Mouse (Mus musculus) monocyte, adult 59 days (primary cell): ENCODE results near the gene Mrps23. TPM values are rescaled to one million over a fixed set of nuclear protein-coding genes. Genes with fewer than 3 reads are reported as not detected.

Experiments
- total RNA-seq, 2 experiments: library from RNA; stranded (reverse); gene quantifications; one replicate each; pipeline ENCODE4 v1.2.4; 2023

Mrps23 gene
- total RNA-seq: 10 to 100 TPM; 57.4 to 58.1 TPM

GRCm38 (mm10) chr11:88203712-88204532 is at the start of gene Mrps23:
Gene Mrps23, plus strand, starts transcription at chr11:88204388.

Other genes starting within 250 kb of the Mrps23 start
- gene Dynll2, start 216.9 kb upstream of the Mrps23 start, total RNA-seq: 10 to 100 TPM; 18.8 to 20.7 TPM
- 100 to 1,000 TPM; 139 to 143 TPM for gene Srsf1, start 157.0 kb upstream of the Mrps23 start, total RNA-seq
- 10 to 100 TPM; 44.2 to 44.6 TPM for gene Vezf1, start 136.1 kb upstream of the Mrps23 start, total RNA-seq
- 1 to 10 TPM; 1.1 to 1.2 TPM for gene Cuedc1, start 106.3 kb upstream of the Mrps23 start, total RNA-seq
- not detected for gene Ccdc182, start 89.7 kb downstream of the Mrps23 start, total RNA-seq